ENCODE assay signal across 7 mouse cellular contexts in genomic region chr4:57672996-57673906, GRCm38 (mm10). TPM values are rescaled to one million over a fixed set of nuclear protein-coding genes. Genes with fewer than 3 reads are reported as not detected.
A peak's percentile ranks its signal among the peaks of the same experiment; 100 is the strongest.
DNase-seq lines count a peak whose midpoint lies in the region; ATAC-seq and TF ChIP-seq lines count a peak whose summit lies in the region.

No protein-coding gene starts in this region.

- TF ChIP-seq CTCF in intestine, postnatal 0 days (IDR thresholded peaks at IDR 0.05; ENCODE audit: low read depth): peak; percentile 96
- TF ChIP-seq CTCF in small intestine, adult 2 months (IDR thresholded peaks at IDR 0.05; ENCODE audit: extremely low read depth, insufficient read length, insufficient replicate concordance, low read depth, low read length): peak; percentile 98; the same call in 1 of the 2 replicates

- H3K4me3 ChIP-seq in intestine, postnatal 0 days (ENCODE audit: low read depth, low read length): 0 out of 2 replicates have a peak overlapping the region, but pooled peaks have one; percentile 11
- H3K4me3 ChIP-seq in midbrain, embryonic 12.5 days: peak overlapping the region; percentile 23; the same call in 1 of the 2 replicates
- H3K4me3 ChIP-seq in small intestine, adult 2 months (ENCODE audit: low read depth, low read length): no peak overlapping the region

- no peak overlapping the region; the same call in 1 of the 2 replicates for H3K27ac ChIP-seq in intestine, postnatal 0 days (ENCODE audit: low read depth, low read length)
- no peak overlapping the region for H3K27ac ChIP-seq in midbrain, embryonic 12.5 days (replicated peaks)
- H3K27ac ChIP-seq in small intestine, adult 2 months (ENCODE audit: insufficient read depth, low read depth, low read length): no peak overlapping the region

- peak overlapping the region; percentile 54 for H3K4me2 ChIP-seq in intestine, postnatal 0 days (replicated peaks; ENCODE audit: low read depth)
- peak overlapping the region; percentile 52 for H3K4me2 ChIP-seq in midbrain, embryonic 12.5 days (replicated peaks)

- H3K4me1 ChIP-seq in intestine, postnatal 0 days (replicated peaks; ENCODE audit: control insufficient read depth, insufficient read depth, low read length): 0 out of 2 replicates have a peak, but pooled peaks cover 3% of the 10 kb centered on the region
- H3K4me1 ChIP-seq in midbrain, embryonic 12.5 days: 0 out of 2 replicates have a peak, but pooled peaks cover 9% of the 10 kb centered on the region
- peaks cover 7% of the 10 kb centered on the region for H3K4me1 ChIP-seq in small intestine, adult 2 months (ENCODE audit: control insufficient read depth, insufficient read depth, insufficient read length, low read length)

- peak; percentile 93 for DNase-seq in adrenal gland, postnatal 10 days
- peak; percentile 90 for DNase-seq in embryo, embryonic 9.5 days (ENCODE audit: extremely low spot score)
- peak; percentile 83 to 87 for DNase-seq in left cerebral cortex, postnatal 36 days (ENCODE audit: low spot score in 2 of 2)

- peak; percentile 83 for ATAC-seq in granulocyte monocyte progenitor cell, adult 5-6 weeks (replicated peaks; ENCODE audit: poor library complexity, severe bottlenecking)
- ATAC-seq in intestine, postnatal 0 days: no peak
- peak; percentile 63 for ATAC-seq in midbrain, embryonic 12.5 days (ENCODE audit: low FRiP score, low read depth)

- no peak for TF ChIP-seq POLR2A in small intestine, adult 2 months (IDR thresholded peaks at IDR 0.05; ENCODE audit: low read depth, low read length)

- H3K9ac ChIP-seq in intestine, postnatal 0 days (ENCODE audit: low read depth, low read length): no peak overlapping the region
- peak overlapping the region; percentile 44; the same call in 1 of the 2 replicates for H3K9ac ChIP-seq in midbrain, embryonic 12.5 days (replicated peaks)

- H3K27me3 ChIP-seq in intestine, postnatal 0 days (replicated peaks; ENCODE audit: control insufficient read depth, insufficient read depth, low read length): peaks cover 5% of the 10 kb centered on the region; the same call in 1 of the 2 replicates
- peaks cover 15% of the 10 kb centered on the region; the same call in 1 of the 2 replicates for H3K27me3 ChIP-seq in midbrain, embryonic 12.5 days
- H3K27me3 ChIP-seq in small intestine, adult 2 months (ENCODE audit: control insufficient read depth, insufficient read depth, low read length): no peaks in the 10 kb centered on the region

- intact Hi-C loops in left cerebral cortex, postnatal 36 days (cut with DNase I): loop anchor here (2.0 to 10.0 kb wide), 5 partner anchors 44 to 402 kb away; partner anchors contain the start of gene Akap2

- no peaks in the 10 kb centered on the region for H3K36me3 ChIP-seq in intestine, postnatal 0 days (ENCODE audit: control insufficient read depth, insufficient read depth)
- no peaks in the 10 kb centered on the region for H3K36me3 ChIP-seq in midbrain, embryonic 12.5 days
- H3K36me3 ChIP-seq in small intestine, adult 2 months (ENCODE audit: control insufficient read depth, insufficient read depth, low read length): no peaks in the 10 kb centered on the region

- 18% methylated on average over 12 of the region's 12 CpGs for WGBS in intestine, postnatal 0 days
- 17% methylated on average over 12 of the region's 12 CpGs for WGBS in midbrain, embryonic 12.5 days
- WGBS in small intestine, adult 2 months: 14% methylated on average over 12 of the region's 12 CpGs

- no peaks in the 10 kb centered on the region for H3K9me3 ChIP-seq in intestine, postnatal 0 days (ENCODE audit: control insufficient read depth)
- no peaks in the 10 kb centered on the region for H3K9me3 ChIP-seq in midbrain, embryonic 12.5 days

RNA-seq across cellular contexts. Expression of gene Akap2, which starts 44.2 kb away (rescaled TPM):
- total RNA-seq in adrenal gland, postnatal 10 days (2021): 10 to 100 TPM; 87.7 to 92.0 TPM
- not detected in 2 replicates for total RNA-seq in granulocyte monocyte progenitor cell, adult 5-6 weeks (2014; fragmentation: Nextera tagmentation)
- not detected in 2 replicates for total RNA-seq in granulocyte monocyte progenitor cell, adult 5-6 weeks (2017)
- polyA plus RNA-seq in intestine, postnatal 0 days (2015; fragmentation: Nextera tagmentation; extraction: Ambion mirVana): 9.6 and 12.4 TPM in 2 replicates
- total RNA-seq in left cerebral cortex, postnatal 36 days (2021): 10 to 100 TPM; 39.4 to 43.5 TPM
- 19.6 and 21.3 TPM in 2 replicates for polyA plus RNA-seq in midbrain, embryonic 12.5 days (2016; fragmentation: Nextera tagmentation; extraction: Ambion mirVana)
- 5.5 and 7.6 TPM in 2 replicates for polyA plus RNA-seq in small intestine, adult 2 months (2012; rRNA removed)

Comparison
In these comparisons a context has a peak if more than half of its experiments do, and no peak if none do; other contexts are left out.
1. RNA of gene Akap2, which starts 44.2 kb away (total RNA-seq): 87.7 to 92.0 TPM in adrenal gland, postnatal 10 days and 39.4 to 43.5 TPM in left cerebral cortex, postnatal 36 days; not detected in granulocyte monocyte progenitor cell, adult 5-6 weeks; every median in the first group is over 10 times any median in the second.
2. Peak in every context shown above with its lines, with median percentiles within 50 percentile points of each other: DNase-seq.